Mouse (Mus musculus): Measurements from ENCODE around the gene Cuedc1. TPM values are rescaled to one million over a fixed set of nuclear protein-coding genes. Genes with fewer than 3 reads are reported as not detected.

Cuedc1 gene
- polyA plus RNA-seq, 1 experiment: 42.0 TPM

DNA sequence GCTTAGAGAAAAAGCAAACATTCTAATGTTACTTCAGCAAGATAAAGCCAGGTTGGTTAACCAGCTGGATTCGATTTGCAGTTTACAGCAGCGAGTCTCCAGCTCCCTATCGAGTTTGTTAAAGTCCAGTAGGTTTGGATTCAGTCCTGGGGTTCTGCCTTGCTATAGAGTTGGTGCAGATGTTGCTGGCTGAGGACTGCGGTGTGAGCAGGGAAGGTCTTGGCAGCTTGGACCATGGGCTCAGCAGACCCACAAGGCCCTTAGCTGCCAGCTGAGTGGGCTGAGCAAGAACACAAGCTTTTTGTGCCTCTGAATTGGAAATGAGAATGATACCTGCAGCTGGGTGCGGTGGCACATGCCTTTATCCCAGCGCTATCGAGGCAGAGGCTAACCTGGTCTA, 37.4 kb downstream of the Cuedc1 start:
- 66% methylated on average over 7 of the region's 7 CpGs for WGBS
- Histone ChIP-seq H3K27ac (ENCODE audit: insufficient read depth, low read length) (no peak overlapping the region), H3K27me3 (ENCODE audit: control insufficient read depth, insufficient read depth, low read length) (no peaks in the 10 kb centered on the region), H3K4me3 (replicated peaks; ENCODE audit: insufficient read depth, low read depth, low read length) (no peak overlapping the region), H3K4me1 (ENCODE audit: control insufficient read depth, insufficient read depth, low read length) (peaks cover 15% of the 10 kb centered on the region)
- no peak for TF ChIP-seq CTCF (IDR thresholded peaks at IDR 0.05; ENCODE audit: borderline replicate concordance, insufficient read depth, low read depth, low read length)
- TF ChIP-seq POLR2A (IDR thresholded peaks at IDR 0.05; ENCODE audit: borderline replicate concordance, insufficient read depth, low read length): no peak
- DNase-seq: no peak

DNA sequence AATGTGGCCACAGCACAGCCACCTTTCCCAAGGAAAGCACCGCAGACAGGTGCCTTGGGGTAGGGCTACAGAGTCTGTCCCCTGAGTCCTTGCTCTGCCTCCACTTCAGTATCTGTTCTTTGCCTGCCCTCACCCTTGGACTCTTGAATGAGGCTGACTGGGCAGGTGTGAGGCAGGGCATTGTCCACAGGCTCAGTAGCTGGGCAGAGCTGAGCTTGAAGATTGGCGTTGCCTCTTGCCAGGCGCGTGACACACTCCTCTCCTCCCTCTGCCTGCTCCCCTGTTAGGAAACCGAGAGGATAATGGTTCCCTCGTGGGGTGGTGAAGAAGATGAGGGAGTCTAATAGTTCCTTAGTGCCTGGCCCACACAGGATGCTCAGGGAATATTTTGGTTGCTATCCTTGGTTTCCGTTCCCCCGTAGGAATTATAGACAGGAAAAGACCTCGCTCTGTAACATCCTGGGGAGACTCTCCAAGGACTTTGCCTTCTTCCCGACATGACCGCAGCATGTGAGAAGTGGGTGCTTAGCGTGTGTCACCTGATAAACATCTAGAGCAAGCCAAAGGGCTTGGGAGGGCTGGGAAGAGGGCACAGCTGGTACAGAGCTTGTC, 40.1 kb downstream of the Cuedc1 start:
- Histone ChIP-seq H3K4me1 (ENCODE audit: control insufficient read depth, insufficient read depth, low read length) (peaks cover 26% of the 10 kb centered on the region), H3K4me3 (replicated peaks; ENCODE audit: insufficient read depth, low read depth, low read length) (no peak overlapping the region), H3K27ac (ENCODE audit: insufficient read depth, low read length) (no peak overlapping the region), H3K27me3 (ENCODE audit: control insufficient read depth, insufficient read depth, low read length) (no peaks in the 10 kb centered on the region)
- DNase-seq: no peak
- TF ChIP-seq CTCF (IDR thresholded peaks at IDR 0.05; ENCODE audit: borderline replicate concordance, insufficient read depth, low read depth, low read length): no peak
- TF ChIP-seq POLR2A (IDR thresholded peaks at IDR 0.05; ENCODE audit: borderline replicate concordance, insufficient read depth, low read length): no peak
- whole genome bisulfite sequencing: 79% methylated on average over 12 of the region's 12 CpGs

DNA sequence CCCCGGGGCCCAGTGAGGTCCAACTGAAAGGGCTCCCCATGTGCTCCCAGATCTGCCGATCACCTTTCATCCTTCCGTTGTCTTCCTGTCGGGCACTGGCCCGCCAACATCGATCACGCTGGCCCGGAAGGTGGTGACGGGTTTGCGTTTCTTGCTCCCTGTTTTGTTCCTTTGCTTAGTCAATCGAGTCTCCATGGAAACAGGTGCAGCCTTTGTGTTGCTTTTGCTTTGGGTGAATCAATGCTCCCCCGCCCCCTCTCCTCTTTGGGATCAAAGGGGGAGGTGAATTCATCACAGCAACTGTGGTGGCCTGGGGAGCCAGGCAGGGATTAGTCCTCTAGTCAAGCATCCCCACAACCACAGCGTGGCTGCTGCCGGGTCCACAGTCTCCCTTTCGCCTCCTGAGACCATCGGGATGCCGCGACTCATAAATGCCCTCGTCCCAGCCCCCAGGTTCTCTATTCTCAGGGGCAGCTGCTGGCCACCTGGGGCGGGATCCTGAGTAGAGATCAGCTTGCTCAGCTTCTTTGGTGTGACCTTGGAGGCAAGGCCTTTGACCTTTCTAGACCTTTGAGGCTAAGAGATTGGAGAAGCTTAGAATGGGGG, 41.5 kb downstream of the Cuedc1 start:
- DNase-seq: no peak
- WGBS: 73% methylated on average over 20 of the region's 20 CpGs
- Histone ChIP-seq H3K4me3 (replicated peaks; ENCODE audit: insufficient read depth, low read depth, low read length) (no peak overlapping the region), H3K27me3 (ENCODE audit: control insufficient read depth, insufficient read depth, low read length) (no peaks in the 10 kb centered on the region), H3K4me1 (ENCODE audit: control insufficient read depth, insufficient read depth, low read length) (peaks cover 26% of the 10 kb centered on the region), H3K27ac (ENCODE audit: insufficient read depth, low read length) (no peak overlapping the region)
- TF ChIP-seq POLR2A (IDR thresholded peaks at IDR 0.05; ENCODE audit: borderline replicate concordance, insufficient read depth, low read length) (no peak), CTCF (IDR thresholded peaks at IDR 0.05; ENCODE audit: borderline replicate concordance, insufficient read depth, low read depth, low read length) (no peak)

DNA sequence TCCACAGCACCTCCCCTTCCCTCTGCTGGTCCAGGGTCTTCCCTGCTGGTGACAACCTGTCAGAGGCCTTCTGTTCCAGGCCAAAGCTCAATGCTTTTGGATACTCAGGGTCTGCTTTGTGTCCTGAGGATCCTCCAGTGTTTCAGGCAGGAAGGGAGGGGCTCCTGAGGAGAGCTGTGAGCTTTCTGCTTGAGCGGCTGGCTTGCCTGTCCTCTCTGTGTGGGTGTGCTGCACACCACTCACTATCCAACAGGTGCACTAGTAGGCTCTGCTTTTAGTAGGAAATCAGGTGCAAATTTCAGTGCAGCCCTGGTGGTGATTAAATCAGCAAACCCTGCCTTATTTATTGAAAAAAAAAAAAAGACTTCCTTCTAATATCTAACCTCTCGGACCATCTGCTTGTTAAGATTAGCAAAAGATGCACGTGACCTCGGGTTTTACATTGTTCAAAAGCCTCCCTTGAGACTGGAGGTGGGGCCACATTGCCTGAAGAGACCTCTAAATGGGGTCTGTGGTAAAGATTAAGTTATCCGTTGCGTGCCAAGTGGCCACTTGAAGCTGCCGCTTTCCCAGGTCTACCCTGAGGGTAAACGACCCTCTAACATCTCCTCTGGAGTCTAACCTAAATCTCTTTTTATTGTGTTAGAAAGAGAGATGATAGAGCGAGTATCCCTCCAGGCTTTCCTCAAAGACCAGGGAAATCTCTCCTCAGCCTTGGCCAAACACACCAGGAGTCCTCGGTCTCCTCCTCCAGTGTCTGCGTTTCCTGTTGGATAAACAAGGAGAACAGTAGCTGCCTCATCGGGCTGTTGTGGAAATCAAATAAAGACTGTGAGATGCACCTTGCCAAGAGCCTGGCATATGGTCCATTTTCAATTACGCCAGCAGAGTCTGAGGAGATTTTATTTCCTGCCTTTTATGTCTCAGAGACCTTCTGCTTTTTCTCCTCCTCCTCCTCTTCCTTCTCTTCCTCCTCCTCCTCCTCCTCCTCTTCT, 42.5 kb downstream of the Cuedc1 start:
- H3K27ac ChIP-seq (ENCODE audit: insufficient read depth, low read length): peak overlapping the region; percentile 70; the same call in 1 of the 2 replicates

DNA sequence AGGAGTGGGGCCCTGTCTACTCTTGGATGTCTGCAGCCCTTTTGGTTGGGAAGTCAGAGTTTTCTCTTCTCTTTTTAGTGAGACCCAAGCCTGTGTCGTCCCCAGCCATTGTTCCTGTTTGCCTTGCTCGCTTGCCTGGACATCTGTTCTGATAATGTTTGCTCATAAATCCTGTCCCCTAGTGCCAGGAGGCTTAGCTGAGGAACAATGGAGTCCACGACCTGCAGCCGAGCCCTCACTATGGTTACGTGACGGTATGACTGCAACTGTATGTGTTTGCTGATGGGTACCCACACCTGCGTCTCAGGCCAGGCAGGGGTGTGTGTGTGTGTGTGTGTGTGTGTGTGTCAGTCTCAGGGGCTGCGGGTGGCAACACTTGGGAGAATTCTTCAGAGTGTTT, 44.5 kb downstream of the Cuedc1 start:
- H3K27ac ChIP-seq (ENCODE audit: insufficient read depth, low read length): no peak overlapping the region
- DNase-seq: no peak

More for the DNA sequence above, 42.5 kb downstream of the Cuedc1 start:
- DNase-seq: peak; percentile 66 to 82
- WGBS: 21% methylated on average over 13 of the region's 13 CpGs
- peaks cover 26% of the 10 kb centered on the region for H3K4me1 ChIP-seq (ENCODE audit: control insufficient read depth, insufficient read depth, low read length)
- H3K27me3 ChIP-seq (ENCODE audit: control insufficient read depth, insufficient read depth, low read length): no peaks in the 10 kb centered on the region
- TF ChIP-seq CTCF (IDR thresholded peaks at IDR 0.05; ENCODE audit: borderline replicate concordance, insufficient read depth, low read depth, low read length): no peak
- TF ChIP-seq POLR2A (IDR thresholded peaks at IDR 0.05; ENCODE audit: borderline replicate concordance, insufficient read depth, low read length): no peak
- H3K4me3 ChIP-seq (replicated peaks; ENCODE audit: insufficient read depth, low read depth, low read length): no peak overlapping the region

DNA sequence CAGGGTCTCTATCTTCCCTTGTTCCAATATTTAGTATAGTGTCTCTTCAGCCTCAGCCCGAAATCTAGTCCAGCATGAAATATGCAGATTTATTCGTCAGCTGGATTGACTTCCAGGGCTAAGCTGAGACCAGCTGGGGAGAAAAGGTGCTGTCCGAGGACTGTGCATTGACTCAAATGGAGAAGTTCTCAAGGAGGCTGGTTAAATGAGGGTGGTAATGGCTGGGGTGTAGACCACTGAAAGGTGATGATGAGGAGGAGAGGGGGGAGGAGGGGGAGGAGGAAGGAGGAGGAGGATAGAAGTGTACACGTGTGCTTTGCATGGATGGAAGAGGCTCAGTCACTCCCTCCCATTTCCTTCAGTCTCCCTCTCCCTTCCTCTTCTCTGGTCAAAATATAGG, 46.2 kb downstream of the Cuedc1 start:
- Histone ChIP-seq H3K4me1 (ENCODE audit: control insufficient read depth, insufficient read depth, low read length) (peaks cover 39% of the 10 kb centered on the region), H3K27ac (ENCODE audit: insufficient read depth, low read length) (no peak overlapping the region), H3K4me3 (replicated peaks; ENCODE audit: insufficient read depth, low read depth, low read length) (no peak overlapping the region), H3K27me3 (ENCODE audit: control insufficient read depth, insufficient read depth, low read length) (no peaks in the 10 kb centered on the region)
- no peak for DNase-seq
- no peak for TF ChIP-seq POLR2A (IDR thresholded peaks at IDR 0.05; ENCODE audit: borderline replicate concordance, insufficient read depth, low read length)
- TF ChIP-seq CTCF (IDR thresholded peaks at IDR 0.05; ENCODE audit: borderline replicate concordance, insufficient read depth, low read depth, low read length): no peak
- 69% methylated on average over 4 of the region's 4 CpGs for WGBS

More for the DNA sequence above, 44.5 kb downstream of the Cuedc1 start:
- TF ChIP-seq POLR2A (IDR thresholded peaks at IDR 0.05; ENCODE audit: borderline replicate concordance, insufficient read depth, low read length) (no peak), CTCF (IDR thresholded peaks at IDR 0.05; ENCODE audit: borderline replicate concordance, insufficient read depth, low read depth, low read length) (no peak)
- no peak overlapping the region for H3K4me3 ChIP-seq (replicated peaks; ENCODE audit: insufficient read depth, low read depth, low read length)
- 66% methylated on average over 8 of the region's 8 CpGs for WGBS
- peaks cover 30% of the 10 kb centered on the region for H3K4me1 ChIP-seq (ENCODE audit: control insufficient read depth, insufficient read depth, low read length)
- H3K27me3 ChIP-seq (ENCODE audit: control insufficient read depth, insufficient read depth, low read length): no peaks in the 10 kb centered on the region

DNA sequence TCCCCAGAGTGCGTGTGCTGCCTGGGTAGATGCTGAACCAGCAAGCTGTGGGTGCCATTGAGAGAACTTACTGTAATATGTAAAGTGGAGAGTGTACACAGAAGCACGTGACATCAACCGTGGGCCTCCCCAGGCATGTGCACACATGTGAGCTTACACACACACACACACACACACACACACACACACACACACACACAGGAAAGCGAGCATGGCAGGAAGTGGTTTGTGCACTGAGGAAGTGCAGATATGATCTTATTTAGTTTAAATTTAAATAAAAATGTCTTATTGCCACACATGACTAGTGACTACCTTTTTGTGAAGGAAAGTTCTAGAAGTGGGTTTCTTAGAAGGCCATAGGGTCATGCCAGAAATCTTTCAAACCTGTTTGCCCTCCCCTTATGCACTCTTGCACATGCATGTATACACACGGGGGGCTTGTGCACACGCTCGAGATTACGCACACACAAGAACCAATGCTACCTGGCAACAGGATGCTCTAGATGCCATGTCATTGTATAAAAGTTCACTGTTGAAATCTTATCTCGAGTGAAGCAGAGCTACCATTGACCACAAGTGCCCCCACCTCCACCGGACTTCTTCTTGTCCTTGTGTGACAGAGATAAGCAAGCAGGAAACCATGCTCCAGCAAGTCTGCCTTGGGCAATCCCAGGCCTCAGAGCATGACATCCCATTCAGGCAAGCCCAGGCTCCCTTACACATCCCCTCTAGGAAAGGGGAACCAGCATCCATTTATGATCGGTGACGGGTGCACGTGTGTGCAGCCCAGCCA, 47.6 kb downstream of the Cuedc1 start:
- no peak for DNase-seq
- no peak overlapping the region for H3K27ac ChIP-seq (ENCODE audit: insufficient read depth, low read length)
- H3K27me3 ChIP-seq (ENCODE audit: control insufficient read depth, insufficient read depth, low read length): no peaks in the 10 kb centered on the region
- no peak overlapping the region for H3K4me3 ChIP-seq (replicated peaks; ENCODE audit: insufficient read depth, low read depth, low read length)
- 92% methylated on average over 13 of the region's 13 CpGs for WGBS
- TF ChIP-seq POLR2A (IDR thresholded peaks at IDR 0.05; ENCODE audit: borderline replicate concordance, insufficient read depth, low read length): no peak
- TF ChIP-seq CTCF (IDR thresholded peaks at IDR 0.05; ENCODE audit: borderline replicate concordance, insufficient read depth, low read depth, low read length): no peak
- H3K4me1 ChIP-seq (ENCODE audit: control insufficient read depth, insufficient read depth, low read length): peaks cover 33% of the 10 kb centered on the region
